Mouse (Mus musculus) adrenal gland, postnatal 36 days (tissue): ENCODE results near the gene Dab2ip. TPM values are rescaled to one million over a fixed set of nuclear protein-coding genes. Genes with fewer than 3 reads are reported as not detected.
A peak's percentile ranks its signal among the peaks of the same experiment; 100 is the strongest.

Experiments used
- DNase-seq, 2 experiments: peaks; one replicate each; pipeline ENCODE4 v3.0.0; 2021; ENCODE audit warnings: mixed read lengths in 1 of 2
- total RNA-seq, 2 experiments: library from RNA; stranded (reverse); gene quantifications; 2 replicates each; pipeline ENCODE4 v1.2.3; 2021

Gene Dab2ip
- total RNA-seq, 2 experiments from 2014 or later: 65.0 to 103 TPM

GRCm38 (mm10) chr2:35658311-35658710, 100.2 kb downstream of the Dab2ip start:
- DNase-seq: peak; percentile 58 to 67

- DNase-seq: peak; percentile 43 to 55
Measured at GRCm38 (mm10) chr2:35659578-35660194, 101.6 kb downstream of the Dab2ip start.

DNA sequence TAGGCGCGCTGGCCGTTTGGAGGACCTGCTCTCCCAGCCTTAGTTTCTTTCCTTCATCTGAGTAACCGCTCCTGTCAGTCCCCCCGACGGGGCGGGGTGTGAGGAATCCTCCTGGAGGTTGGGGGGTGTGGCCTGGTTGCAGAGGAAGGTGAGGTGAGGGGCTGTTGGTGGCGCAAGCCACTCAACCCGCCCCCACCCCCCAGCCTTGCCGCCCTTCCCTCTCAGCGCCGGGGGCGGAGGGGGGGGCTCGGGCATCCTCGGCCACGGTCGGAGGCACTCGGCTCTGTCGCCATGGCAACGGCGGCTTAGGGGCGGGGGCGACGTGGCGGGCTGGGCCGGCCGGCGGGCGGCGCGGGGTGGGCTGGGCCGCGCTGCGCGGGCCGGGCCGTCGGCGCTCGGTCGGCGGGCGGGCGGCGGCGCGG, 102.9 kb downstream of the Dab2ip start:
- DNase-seq: peak; percentile 86 to 92

DNA sequence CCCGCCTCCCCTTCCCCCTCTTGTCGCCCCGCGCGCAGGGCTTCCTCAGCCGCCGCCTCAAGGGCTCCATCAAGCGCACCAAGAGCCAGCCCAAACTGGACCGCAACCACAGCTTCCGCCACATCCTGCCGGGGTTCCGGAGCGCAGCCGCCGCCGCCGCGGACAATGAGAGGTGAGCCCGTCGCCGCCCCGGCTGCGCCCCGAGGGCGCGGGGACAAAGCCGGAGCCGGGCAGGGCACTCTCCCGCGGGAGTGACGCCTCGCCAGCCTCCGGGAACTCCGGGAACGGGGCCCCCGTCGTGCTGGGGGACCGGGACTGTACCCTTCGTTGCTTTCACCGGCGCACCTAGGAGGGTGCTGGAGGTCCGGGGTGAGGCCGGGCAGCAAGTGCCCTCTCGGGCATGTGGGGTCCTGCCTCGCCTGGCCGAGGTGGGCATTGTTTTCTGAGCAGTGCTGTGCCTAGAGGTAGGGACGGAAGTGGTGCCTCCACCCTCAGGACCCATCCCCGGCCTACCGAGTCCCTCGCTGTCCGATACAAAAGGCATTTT, 103.5 kb downstream of the Dab2ip start:
- peak; percentile 67 to 79 for DNase-seq

DNA sequence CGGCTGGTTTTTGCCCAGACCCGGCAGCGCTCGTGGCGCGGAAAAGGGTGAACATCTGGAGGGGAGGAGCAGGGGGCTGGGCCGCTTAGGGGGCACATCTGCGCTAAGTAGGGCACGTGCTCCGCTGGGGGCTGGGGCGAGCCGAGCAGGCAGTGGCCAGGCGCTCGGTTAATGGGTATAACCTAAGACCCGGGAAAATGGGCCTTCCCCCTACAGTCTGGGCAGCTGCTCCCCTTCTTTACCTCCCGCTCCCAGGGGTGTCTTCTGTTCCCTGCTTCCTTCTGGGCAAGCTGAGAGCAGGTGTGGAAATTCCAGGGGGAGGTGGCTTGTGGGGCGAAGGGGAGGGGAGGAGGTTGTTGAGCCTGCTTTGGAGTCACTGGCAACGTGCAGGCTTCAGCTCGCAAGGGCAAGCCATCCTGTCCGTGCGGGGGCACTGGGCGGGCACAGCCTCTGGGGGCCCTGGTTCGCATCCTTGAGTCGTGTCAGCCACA, 104.0 kb downstream of the Dab2ip start:
- DNase-seq: peak; percentile 55 to 65

DNA sequence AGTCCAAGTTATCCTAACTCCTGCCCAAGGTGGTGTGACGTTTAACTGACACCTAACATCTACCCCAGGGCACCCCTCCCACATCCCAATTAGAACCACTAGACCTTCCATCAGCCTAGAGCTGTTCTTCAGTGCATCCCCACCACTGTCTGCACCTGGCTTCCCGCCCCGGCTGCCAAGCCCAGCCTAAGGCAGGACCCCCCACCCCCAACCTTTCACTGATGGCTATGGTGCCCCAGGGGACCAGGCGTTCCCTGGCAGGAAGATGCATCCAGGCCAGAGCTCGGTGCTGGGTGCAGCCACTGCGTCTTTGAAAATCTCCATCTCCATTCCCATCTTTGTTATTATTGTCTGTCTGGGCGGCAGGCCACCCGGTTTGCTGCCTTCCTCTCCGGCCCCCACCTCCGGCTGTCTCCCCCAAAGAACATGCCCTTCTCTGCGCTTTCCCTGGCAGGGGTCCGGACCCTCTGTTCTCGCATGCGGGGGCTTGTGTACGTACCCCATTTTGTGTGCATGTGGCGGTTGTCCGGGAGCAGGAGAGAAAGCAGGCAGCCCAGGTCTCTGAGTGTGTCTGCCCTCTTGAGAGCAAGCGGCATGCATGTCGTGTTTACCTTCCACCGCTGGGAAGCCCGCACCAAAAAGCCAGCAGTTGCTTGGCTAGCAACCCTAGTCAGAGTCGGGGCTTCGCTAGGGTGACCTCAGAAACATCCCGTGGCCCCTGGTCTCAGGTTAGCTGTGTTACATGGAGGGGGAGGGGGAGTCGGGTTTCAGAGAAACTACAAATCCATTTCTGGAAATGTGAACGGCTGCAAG, 104.9 kb downstream of the Dab2ip start:
- DNase-seq: no peak

DNA sequence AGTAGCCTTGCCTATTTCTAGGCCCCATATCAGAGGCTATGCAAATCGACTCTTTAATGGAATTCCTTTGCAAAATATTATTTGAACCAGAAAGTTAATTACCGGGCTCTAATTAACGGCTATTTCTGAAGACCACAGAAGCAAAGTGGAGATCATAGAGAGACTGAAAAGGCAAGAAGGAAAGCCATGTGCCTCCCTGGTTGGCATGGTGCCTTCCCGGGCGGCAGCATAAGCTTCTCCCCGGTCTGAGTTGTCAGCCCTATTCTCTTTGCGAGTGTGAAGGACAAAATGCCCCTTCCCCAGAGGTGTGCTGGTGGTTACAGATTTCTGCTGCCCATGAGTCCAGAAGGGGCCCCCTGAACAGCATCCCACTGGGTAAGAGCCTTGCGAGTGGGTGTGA, 109.7 kb downstream of the Dab2ip start:
- DNase-seq: no peak

DNA sequence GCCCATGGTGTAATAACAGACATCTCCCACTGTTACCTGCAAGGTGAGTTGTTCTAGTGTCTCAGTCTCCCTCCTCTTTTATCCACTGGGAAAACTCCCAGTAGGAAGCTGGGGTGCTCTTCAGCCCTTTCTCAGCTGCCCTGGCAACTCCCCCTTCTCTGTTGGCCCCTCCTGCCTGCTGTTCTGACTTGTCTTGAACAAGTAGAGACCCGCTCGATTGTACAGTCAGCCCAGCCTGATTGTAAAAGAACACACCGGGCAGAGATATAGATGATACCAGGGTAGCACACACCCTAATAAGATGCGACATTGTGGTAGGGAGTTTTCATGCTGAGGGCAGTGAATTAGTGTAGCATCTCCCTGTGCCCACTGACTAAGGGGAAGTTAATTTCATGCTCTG, 111.2 kb downstream of the Dab2ip start:
- DNase-seq: no peak

- DNase-seq: no peak
Measured at GRCm38 (mm10) chr2:35669748-35670147, 111.7 kb downstream of the Dab2ip start.

GRCm38 (mm10) chr2:35670300-35670699, 112.2 kb downstream of the Dab2ip start:
- DNase-seq: no peak

DNA sequence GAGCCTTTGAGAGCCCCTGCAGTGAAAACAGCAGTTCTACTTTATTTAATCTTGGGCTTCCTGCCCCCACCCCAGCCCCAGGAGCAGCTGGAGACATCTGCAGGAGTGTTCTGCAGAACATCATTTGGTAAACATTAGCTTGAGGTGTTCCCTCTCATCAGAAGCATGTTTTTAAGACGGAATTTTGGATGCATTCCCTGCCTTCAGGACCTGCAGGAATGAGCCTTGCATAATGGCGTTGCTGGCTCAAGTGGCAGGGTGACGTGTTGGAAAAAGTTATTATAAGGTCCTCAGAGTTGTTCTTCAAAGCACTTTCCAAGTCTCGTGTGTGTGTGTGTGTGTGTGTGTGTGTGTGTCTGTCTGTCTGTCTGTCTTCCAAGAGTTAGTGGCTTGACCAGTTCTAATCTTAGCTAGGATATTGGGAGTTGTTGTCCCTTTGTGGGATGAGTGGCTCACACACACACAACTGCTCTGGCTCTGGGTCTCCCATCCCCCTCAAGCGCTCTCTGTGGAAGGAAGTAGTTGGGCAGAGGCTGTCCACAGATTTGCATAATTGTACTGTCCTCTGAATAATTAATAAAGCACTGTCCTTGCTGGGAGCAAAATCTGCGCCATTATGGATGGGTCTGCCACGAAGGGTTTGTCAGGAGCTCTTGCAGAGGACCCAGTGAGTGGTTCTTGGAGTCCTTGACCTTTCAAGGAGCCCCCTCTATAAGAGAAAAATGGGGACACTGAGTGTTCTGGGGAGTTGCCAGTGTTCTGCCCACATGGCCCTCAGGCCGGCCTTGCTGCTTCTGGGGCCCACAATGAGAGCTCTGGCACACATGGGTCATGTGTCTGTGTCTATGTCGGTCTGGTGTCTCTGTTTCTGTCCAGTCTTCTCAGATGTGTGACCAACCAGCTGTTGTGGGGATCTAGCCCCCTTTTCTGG, 114.2 kb downstream of the Dab2ip start:
- DNase-seq: peak; percentile 63 to 68

DNA sequence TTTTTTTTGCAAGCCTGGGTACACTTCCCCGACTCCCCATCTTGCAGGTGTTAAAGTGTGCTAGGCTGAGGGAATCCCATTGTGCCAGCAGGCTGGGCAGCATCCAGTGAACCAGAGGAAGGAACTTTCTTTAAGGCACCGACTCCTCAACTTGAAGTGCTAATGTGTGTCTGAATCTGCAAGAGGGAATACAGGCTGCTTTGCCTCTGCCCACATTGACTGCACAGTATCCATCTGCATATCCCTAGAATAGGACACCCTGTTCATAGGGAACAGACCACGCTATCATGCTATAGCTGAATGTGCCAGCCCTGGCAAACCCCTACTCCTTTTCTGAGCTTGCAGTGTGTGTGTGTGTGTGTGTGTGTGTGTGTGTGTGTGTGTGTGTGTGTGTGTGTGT, 115.1 kb downstream of the Dab2ip start:
- no peak for DNase-seq

DNA sequence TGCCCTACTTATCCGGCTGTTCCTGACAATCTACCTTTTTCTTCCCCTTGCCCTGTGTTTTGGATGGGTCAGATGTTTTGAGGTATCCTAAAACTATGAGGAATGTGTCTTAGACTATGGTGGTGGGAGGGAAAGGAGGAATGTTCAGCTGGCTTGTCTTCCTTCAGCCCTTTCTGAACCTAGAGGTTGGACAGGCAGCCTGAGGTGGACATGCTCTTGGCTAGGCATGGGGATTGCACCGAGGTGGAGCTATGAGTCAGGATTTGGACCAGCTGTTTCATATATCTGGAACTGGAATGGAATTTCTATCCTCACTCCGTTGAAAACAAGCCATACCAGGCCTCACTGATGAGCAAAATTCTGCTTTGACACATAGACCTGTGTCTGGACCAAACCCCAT, 115.9 kb downstream of the Dab2ip start:
- no peak for DNase-seq

- no peak for DNase-seq
Measured at GRCm38 (mm10) chr2:35674431-35674830, 116.4 kb downstream of the Dab2ip start.

DNA sequence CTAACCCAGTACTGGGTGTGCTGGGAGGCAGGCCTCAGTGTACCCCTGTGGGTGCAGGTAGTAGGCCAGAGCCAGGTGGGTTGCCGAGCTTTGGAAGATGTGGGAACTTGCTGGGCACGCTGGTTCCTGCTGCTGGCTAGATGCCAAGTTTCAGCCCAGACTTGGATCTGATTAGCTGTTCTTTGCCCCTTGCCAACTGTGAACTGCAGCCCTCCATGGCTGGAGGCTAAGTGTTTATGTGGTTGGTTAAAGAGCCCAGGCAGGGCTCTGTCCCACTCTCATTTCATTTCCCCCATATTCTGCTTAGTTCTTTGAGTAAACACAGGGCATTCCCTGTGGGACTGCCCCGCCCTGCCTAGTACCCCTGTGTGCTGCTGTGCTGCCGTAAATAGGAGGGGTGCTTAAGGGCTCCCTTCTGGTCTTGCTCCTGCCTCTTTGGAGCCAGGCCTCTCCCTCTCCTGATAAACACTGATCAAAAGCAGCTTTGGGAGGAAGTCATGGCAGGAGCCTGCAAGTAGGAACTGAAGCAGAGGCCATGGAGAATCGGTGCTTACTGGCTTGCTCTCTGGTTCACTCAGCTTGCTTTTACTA, 118.1 kb downstream of the Dab2ip start:
- DNase-seq: peak in 1 of 2 experiments; percentile 51

GRCm38 (mm10) chr2:35677855-35678254, 119.8 kb downstream of the Dab2ip start:
- DNase-seq: no peak

DNA sequence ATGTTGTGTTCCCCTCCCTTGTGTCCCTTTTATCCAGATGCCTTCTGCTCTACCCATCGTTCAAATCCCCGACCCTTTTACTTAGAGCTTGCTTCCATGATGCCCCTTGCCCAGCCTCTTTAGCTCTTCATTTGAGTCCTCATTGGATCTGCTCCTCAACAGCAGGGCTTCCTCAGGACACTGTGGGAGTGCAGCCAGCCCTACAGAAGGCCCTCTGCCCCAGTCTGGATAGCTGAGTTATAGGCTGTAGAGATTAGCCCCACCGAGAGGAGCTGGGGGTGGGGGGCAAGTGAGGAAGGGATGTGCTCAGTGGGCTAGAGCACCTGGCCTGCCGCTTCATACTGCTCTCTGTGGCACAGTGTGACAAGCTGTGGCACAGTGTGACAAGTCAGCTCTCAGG, 120.4 kb downstream of the Dab2ip start:
- DNase-seq: no peak

DNA sequence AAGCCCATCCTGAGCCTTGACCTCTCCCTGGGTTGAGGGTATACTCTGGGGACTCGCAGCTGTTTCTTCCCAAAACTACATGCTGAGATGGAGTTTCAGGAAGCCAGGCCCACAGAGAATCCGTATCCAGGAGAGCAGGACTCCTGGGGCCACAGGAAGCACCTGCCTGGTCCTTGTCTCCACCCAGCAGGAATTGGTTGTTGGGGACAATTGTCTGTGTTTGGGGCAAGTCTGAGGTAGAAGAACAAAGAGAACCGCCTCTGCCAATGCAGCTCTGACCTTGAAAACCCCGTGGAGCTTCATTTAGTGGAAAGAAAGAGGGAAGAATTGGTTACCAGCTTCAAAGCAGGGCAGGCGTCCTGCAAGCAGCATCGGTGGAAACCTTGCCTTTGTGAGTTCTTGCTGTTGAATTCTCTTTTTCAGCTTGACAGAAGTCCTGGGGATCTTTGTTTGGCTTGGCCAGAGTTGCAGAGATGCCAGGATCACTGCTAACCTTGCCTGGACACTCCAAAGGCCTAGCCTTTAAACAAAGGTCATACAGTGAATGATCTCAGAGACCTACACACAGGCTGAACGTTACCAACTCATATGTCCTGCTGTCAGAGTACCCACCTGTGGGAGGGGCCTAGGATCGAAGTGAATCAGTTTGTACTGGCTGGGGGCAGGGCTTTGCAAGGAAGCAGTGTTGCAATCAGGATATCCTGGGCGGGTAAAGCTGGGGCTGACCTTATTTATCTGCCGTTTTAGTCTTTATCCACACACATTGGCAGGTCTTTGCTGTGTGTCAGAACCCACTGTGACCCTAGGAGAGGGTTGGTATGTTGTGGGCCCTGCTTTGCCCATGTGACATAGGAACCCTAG, 122.0 kb downstream of the Dab2ip start:
- DNase-seq: peak; percentile 85 to 87

DNA sequence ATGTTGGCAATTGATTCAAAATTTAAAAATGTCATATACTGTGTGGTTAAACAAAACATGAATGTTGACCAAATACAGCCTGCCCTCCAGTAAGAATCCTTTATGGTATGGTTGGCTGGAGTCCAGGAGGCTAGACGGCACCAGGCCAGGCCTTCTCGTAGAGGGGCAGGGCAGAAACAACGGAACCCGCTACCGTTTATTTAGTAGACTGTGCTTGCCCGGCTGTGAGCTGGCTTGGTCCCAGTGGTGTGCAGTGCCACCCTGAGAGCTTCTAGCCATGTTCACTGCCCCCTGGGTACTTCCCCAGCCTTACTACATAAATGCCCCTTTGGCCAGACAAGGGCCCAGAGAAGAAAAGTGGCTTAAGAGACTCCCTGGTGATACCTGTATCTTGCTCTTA, 122.8 kb downstream of the Dab2ip start:
- no peak for DNase-seq

DNA sequence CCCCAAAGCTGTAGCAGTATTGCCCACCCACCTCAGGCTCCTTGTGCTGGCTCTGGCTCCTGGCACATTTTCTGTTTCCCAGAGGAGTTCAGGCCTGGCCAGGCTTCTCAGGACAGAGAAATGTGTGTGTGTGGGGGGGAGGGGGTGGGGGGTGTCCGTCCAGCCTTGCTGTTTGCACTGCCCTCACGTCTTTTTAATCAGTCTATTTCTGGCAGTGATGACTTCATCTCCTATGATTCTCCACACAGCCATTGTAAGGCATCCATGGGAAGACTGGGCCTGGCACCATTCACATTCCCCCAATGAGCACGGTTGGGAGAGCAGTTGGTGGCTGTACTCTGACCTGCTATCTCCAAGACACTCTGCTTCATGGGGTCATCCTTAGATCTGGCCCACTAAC, 125.9 kb downstream of the Dab2ip start:
- DNase-seq: no peak
